Mouse (Mus musculus) ES-E14 (cell line): ENCODE data around the gene Selenbp1. TPM values are rescaled to one million over a fixed set of nuclear protein-coding genes. Genes with fewer than 3 reads are reported as not detected.
A peak's percentile ranks its signal among the peaks of the same experiment; 100 is the strongest.

Experiments used
- DNase-seq: peaks from one replicate; pipeline ENCODE4 v3.0.0-alpha.2; 2013; ENCODE audit warnings: low read depth, low spot score
- H3K27ac ChIP-seq: 2 replicates; pipeline ENCODE4 v1.5.1; 2012; ENCODE audit warnings: low read depth, mild to moderate bottlenecking, low read length, moderate library complexity, mixed read lengths; ENCODE audit not compliant: poor library complexity, insufficient read depth, severe bottlenecking
- H3K36me3 ChIP-seq: 2 replicates; pipeline ENCODE4 v1.6.1; 2012; ENCODE audit warnings: mild to moderate bottlenecking, low read length, moderate library complexity, mixed read lengths; ENCODE audit not compliant: control insufficient read depth, poor library complexity, insufficient read depth, severe bottlenecking
- H3K4me1 ChIP-seq, 2 experiments: fragments of 150-350 bp in 1 of 2; sonication (generic) in 1 of 2; 2 replicates each; pipeline ENCODE4 v1.6.1; 2012; ENCODE audit warnings: low read length in 2 of 2, mild to moderate bottlenecking in 1 of 2, mixed read lengths in 1 of 2; ENCODE audit not compliant: control insufficient read depth in 2 of 2, insufficient read depth in 2 of 2, poor library complexity in 1 of 2
- H3K4me3 ChIP-seq, 2 experiments: fragments of 150-350 bp in 1 of 2; sonication (generic) in 1 of 2; 2 replicates each; pipeline ENCODE4 v1.5.1; 2012; ENCODE audit warnings: low read length in 2 of 2, low read depth in 1 of 2, mild to moderate bottlenecking in 1 of 2, mixed read lengths in 1 of 2; ENCODE audit not compliant: insufficient read depth in 1 of 2, poor library complexity in 1 of 2, severe bottlenecking in 1 of 2
- H3K9ac ChIP-seq: 2 replicates; pipeline ENCODE4 v1.6.1; 2012; ENCODE audit warnings: low read depth, mild to moderate bottlenecking, low read length, mixed read lengths; ENCODE audit not compliant: poor library complexity, insufficient read depth, severe bottlenecking
- H3K9me3 ChIP-seq: fragments of 150-350 bp; sonication (generic); 2 replicates; pipeline ENCODE4 v1.6.1; 2012; ENCODE audit warnings: low read depth, mild to moderate bottlenecking, low read length; ENCODE audit not compliant: control insufficient read depth, insufficient read depth
- CHD2 ChIP-seq: IDR thresholded peaks from 2 replicates; pipeline ENCODE4 v1.6.1; 2014; ENCODE audit warnings: mild to moderate bottlenecking, low read depth, low read length, inconsistent platforms
- HCFC1 ChIP-seq: IDR thresholded peaks from 2 replicates; pipeline ENCODE4 v1.6.1; 2012; ENCODE audit warnings: low read length, inconsistent platforms, borderline replicate concordance; ENCODE audit not compliant: insufficient read depth
- MAFK ChIP-seq: IDR thresholded peaks from 2 replicates; pipeline ENCODE4 v1.6.1; 2014; ENCODE audit warnings: mild to moderate bottlenecking, low read depth, low read length, inconsistent platforms; ENCODE audit not compliant: insufficient read depth
- ZC3H11A ChIP-seq: IDR thresholded peaks from 2 replicates; pipeline ENCODE4 v1.6.1; 2012; ENCODE audit warnings: low read depth, mild to moderate bottlenecking, inconsistent platforms, low read length, borderline replicate concordance
- ZNF384 ChIP-seq: IDR thresholded peaks from 2 replicates; pipeline ENCODE4 v1.6.1; 2012; ENCODE audit warnings: low read depth, low read length, inconsistent platforms
- in situ Hi-C, 2 experiments: fragments of 600-800 bp; cut with MboI; formaldehyde crosslinking; loops; one replicate each; pipeline ENCODE4 v1.15.1; 2025; ENCODE audit warnings: low sequenced_read_pairs in 2 of 2, inconsistent platforms in 1 of 2; ENCODE audit not compliant: unreplicated experiment in 2 of 2
- total RNA-seq: library from RNA; depleted of rRNA; stranded (reverse); fragments of 300-350 nt; gene quantifications from 2 replicates; pipeline ENCODE4 v1.2.3, GENCODE M21; 2012

Selenbp1 gene
- total RNA-seq, 1 experiment, result 1.5 TPM

- H3K9me3 ChIP-seq, result no peaks in the 10 kb centered on the region
- H3K9ac ChIP-seq, result peak within 1 kb of the TSS; percentile 88
- peak; percentile 93 for DNase-seq
- peak within 1 kb of the TSS; percentile 94 to 97 for H3K4me3 ChIP-seq
- H3K36me3 ChIP-seq, result no peaks in the 10 kb centered on the region
- in situ Hi-C loops, result no loop called here
- H3K27ac ChIP-seq, result peak within 1 kb of the TSS; percentile 65
- H3K4me1 ChIP-seq, result peaks cover 0 to 3% of the 10 kb centered on the region in 2 experiments; a peak in 1 of 4 replicates
- peak; percentile 67; the same call in 1 of the 2 replicates for TF ChIP-seq HCFC1
- TF ChIP-seq ZNF384, result no peak
These were observed 41.9 kb downstream of the Selenbp1 start, which contains the start of gene Pi4kb for GRCm38 (mm10) chr3:94974528-94975422. Gene Pi4kb (plus strand): TSS chr3:94974731.

GRCm38 (mm10) chr3:94984312-94984711, 51.5 kb downstream of the Selenbp1 start:
- peaks cover 9% of the 10 kb centered on the region; the same call in 1 of the 2 replicates for H3K36me3 ChIP-seq
- in situ Hi-C loops, result no loop called here
- TF ChIP-seq CHD2 (no peak), HCFC1 (no peak), ZC3H11A (no peak), MAFK (no peak), ZNF384 (no peak)

GRCm38 (mm10) chr3:94985513-94985912, 52.7 kb downstream of the Selenbp1 start:
- TF ChIP-seq MAFK (no peak), ZNF384 (no peak), HCFC1 (no peak), ZC3H11A (no peak), CHD2 (no peak)
- Histone ChIP-seq H3K9me3 (no peaks in the 10 kb centered on the region), H3K4me3 (no peak overlapping the region), H3K36me3 (peaks cover 9% of the 10 kb centered on the region; the same call in 1 of the 2 replicates), H3K27ac (no peak overlapping the region), H3K9ac (no peak overlapping the region), H3K4me1 (peaks cover 0 to 7% of the 10 kb centered on the region in 2 experiments; a peak in 2 of 4 replicates)
- no peak for DNase-seq
- in situ Hi-C loops, result no loop called here

More at GRCm38 (mm10) chr3:94984312-94984711, 51.5 kb downstream of the Selenbp1 start:
- Histone ChIP-seq H3K9ac (no peak overlapping the region), H3K27ac (no peak overlapping the region), H3K4me3 (no peak overlapping the region), H3K9me3 (no peaks in the 10 kb centered on the region), H3K4me1 (peaks cover 0 to 7% of the 10 kb centered on the region in 2 experiments; a peak in 2 of 4 replicates)
- DNase-seq, result no peak

- TF ChIP-seq HCFC1 (no peak), MAFK (no peak), ZC3H11A (no peak)
- in situ Hi-C loops, result no loop called here
- Histone ChIP-seq H3K36me3 (peaks cover 9% of the 10 kb centered on the region; the same call in 1 of the 2 replicates), H3K27ac (no peak overlapping the region), H3K4me3 (no peak overlapping the region), H3K4me1 (peaks cover 0 to 7% of the 10 kb centered on the region in 2 experiments; a peak in 2 of 4 replicates), H3K9ac (no peak overlapping the region), H3K9me3 (no peaks in the 10 kb centered on the region)
- DNase-seq, result no peak
These were observed 54.7 kb downstream of the Selenbp1 start for GRCm38 (mm10) chr3:94987578-94987977.
